Mouse (Mus musculus) embryonic facial prominence, embryonic 15.5 days (tissue): Measurements from ENCODE around the gene Top2a. TPM values are rescaled to one million over a fixed set of nuclear protein-coding genes. Genes with fewer than 3 reads are reported as not detected.
A peak's percentile ranks its signal among the peaks of the same experiment; 100 is the strongest.

Experiments
- ATAC-seq: fragments of 200-750 bp; cut with Nextera tagmentation; 2 replicates; pipeline ENCODE4 v1.8.0; 2017; ENCODE audit warnings: low read depth, moderate TSS enrichment; ENCODE audit not compliant: insufficient number of reproducible peaks, low FRiP score, low TSS enrichment
- H3K27ac ChIP-seq: fragments of 300-500 bp; sonication (generic); replicated peaks from 2 replicates; pipeline ENCODE4 v1.5.1; 2015; ENCODE audit warnings: mild to moderate bottlenecking, inconsistent platforms
- H3K27me3 ChIP-seq: fragments of 300-500 bp; sonication (generic); 2 replicates; pipeline ENCODE4 v1.6.1; 2015; ENCODE audit warnings: inconsistent platforms
- H3K36me3 ChIP-seq: fragments of 300-500 bp; sonication (generic); 2 replicates; pipeline ENCODE4 v1.6.1; 2015; ENCODE audit warnings: mild to moderate bottlenecking, inconsistent platforms
- H3K4me1 ChIP-seq: fragments of 300-500 bp; sonication (generic); 2 replicates; pipeline ENCODE4 v1.6.1; 2015; ENCODE audit warnings: inconsistent platforms
- H3K4me2 ChIP-seq: fragments of 300-500 bp; sonication (generic); replicated peaks from 2 replicates; pipeline ENCODE4 v1.6.1; 2015; ENCODE audit warnings: mild to moderate bottlenecking, inconsistent platforms
- H3K4me3 ChIP-seq: fragments of 300-500 bp; sonication (generic); replicated peaks from 2 replicates; pipeline ENCODE4 v1.5.1; 2015; ENCODE audit warnings: mild to moderate bottlenecking, inconsistent platforms
- H3K9ac ChIP-seq: fragments of 300-500 bp; sonication (generic); 2 replicates; pipeline ENCODE4 v1.6.1; 2015; ENCODE audit warnings: inconsistent platforms
- H3K9me3 ChIP-seq: fragments of 300-500 bp; sonication (generic); replicated peaks from 2 replicates; pipeline ENCODE4 v1.6.1; 2016; ENCODE audit warnings: inconsistent platforms
- WGBS: fragments of 180-500 bp; shearing (Covaris S2); methylation state at CpG from one replicate; pipeline ENCODE4 v1.1.7; 2015; 5-methylcytosine and 5-hydroxymethylcytosine counted together
- polyA plus RNA-seq: library from polyadenylated mRNA; unstranded; fragments of >200 nt; fragmentation: Nextera tagmentation; extraction: Ambion mirVana; gene quantifications from 2 replicates; pipeline ENCODE4 v1.2.1, GENCODE M21; 2015

Gene Top2a
- polyA plus RNA-seq, 1 experiment from 2014 or later, result 162 TPM

DNA sequence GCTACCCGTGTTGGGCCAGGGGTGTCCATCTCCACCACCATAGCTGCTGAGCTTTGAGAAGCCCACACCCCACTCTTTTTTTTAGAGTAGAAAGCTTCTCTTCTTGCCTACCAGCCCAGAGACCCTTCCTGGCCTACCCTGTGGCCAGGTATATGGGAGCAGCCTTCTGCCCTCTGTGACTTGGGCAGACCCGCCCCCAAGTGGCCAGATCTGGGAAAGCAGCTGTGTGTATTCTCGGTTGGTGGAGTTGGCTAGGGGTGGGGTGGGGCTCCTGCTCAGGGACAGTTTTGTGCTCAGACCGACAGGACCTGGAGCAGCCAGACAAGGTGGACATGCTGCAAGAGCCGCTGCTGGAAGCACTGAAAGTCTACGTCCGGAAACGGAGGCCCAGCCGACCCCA is 51.8 kb downstream of the Top2a start:
- peaks cover 64% of the 10 kb centered on the region for H3K36me3 ChIP-seq
- no peaks in the 10 kb centered on the region for H3K9me3 ChIP-seq
- no peak overlapping the region for H3K4me2 ChIP-seq
- no peak overlapping the region for H3K4me3 ChIP-seq
- H3K27me3 ChIP-seq, result no peaks in the 10 kb centered on the region
- peak; percentile 21 for ATAC-seq
- WGBS, result 56% methylated on average over 9 of the region's 9 CpGs
- no peak overlapping the region for H3K9ac ChIP-seq
- no peak overlapping the region for H3K27ac ChIP-seq
- H3K4me1 ChIP-seq, result peaks cover 49% of the 10 kb centered on the region

DNA sequence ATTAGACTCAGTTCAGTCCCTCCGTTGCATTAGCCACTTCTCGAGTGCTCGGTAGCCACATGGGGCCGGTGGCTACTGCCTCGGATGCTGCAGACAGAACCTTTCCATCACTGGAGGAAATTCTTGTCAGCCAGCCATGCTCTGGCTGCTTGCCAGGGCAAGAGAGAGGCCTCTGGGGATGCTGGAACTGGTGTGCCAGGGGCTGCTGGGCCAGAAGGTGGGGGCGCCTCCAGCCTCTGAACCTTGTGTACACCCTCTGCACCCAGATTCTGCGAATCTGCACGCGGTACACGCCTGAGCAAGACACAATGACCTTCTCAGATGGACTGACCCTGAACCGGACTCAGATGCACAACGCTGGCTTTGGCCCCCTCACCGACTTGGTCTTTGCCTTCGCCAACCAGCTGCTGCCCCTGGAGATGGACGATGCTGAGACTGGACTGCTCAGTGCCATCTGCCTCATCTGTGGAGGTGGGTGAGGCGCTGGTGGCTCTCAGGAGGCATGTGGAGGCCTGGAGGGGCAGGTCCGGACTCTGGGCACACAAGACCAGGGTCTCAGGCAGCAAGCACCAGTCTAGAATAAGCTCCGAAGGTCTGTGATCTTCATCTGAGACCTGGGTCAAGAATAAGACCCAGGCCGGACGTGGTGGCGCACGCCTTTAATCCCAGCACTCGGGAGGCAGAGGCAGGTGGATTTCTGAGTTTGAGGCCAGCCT is 52.5 kb downstream of the Top2a start:
- Histone ChIP-seq H3K4me1 (peaks cover 57% of the 10 kb centered on the region), H3K4me3 (no peak overlapping the region), H3K36me3 (peaks cover 71% of the 10 kb centered on the region), H3K9ac (no peak overlapping the region), H3K27me3 (no peaks in the 10 kb centered on the region), H3K27ac (peak overlapping the region; percentile 48; the same call in 1 of the 2 replicates), H3K4me2 (no peak overlapping the region), H3K9me3 (no peaks in the 10 kb centered on the region)
- no peak for ATAC-seq
- 65% methylated on average over 23 of the region's 23 CpGs for WGBS

DNA sequence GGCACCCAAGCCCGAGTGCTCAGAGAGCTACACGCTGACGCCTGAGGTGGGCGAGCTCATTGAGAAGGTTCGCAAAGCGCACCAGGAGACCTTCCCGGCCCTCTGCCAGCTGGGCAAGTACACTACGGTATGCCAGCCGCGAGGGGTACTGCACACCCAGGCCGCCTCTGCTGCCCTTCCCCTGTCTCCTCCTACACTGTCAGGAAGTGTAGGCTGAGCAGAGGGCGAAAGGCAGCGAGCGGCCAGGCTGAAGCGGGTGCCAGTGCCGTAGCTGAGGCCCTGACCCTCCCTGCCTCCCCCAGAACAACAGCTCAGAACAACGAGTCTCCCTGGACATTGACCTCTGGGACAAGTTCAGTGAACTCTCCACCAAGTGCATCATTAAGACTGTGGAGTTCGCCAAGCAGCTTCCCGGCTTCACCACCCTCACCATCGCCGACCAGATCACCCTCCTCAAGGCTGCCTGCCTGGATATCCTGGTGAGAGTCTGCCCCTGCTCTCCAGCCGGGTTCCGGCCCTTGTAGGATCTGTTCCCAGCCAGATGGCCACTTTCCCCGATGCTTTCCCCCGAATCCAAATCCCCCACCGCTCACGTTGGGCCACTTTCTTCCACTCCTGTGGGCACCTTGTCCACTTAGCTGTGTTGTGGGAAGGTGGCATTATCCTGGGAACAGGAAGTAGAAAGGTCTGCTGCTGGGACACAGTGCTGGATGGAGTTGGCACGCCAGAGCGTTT is 53.6 kb downstream of the Top2a start:
- H3K9ac ChIP-seq, result no peak overlapping the region

DNA sequence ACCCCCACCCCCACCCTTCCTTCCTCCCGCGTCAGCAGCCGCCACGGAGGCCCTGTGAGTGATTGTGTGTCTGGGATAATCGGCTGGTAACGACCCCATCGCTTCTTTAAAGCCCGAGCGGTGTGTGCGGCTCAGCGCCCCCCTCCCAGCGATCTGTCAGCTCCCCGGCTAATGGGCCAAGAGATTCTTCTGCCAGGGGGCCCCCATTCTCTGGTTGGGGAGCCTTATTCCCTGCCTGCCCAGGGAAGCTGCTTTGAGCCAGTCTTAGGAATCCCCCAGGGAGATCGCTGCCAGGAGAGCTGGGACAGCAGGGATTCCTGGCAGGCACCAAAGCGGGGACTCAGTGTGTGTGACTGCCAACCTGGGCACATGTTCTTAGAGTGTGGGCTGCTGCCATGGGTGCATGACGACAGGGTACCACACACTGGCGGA is 54.5 kb downstream of the Top2a start:
- Histone ChIP-seq H3K9me3 (no peaks in the 10 kb centered on the region), H3K27me3 (no peaks in the 10 kb centered on the region), H3K4me2 (0 out of 2 replicates have a peak overlapping the region, but pooled peaks have one; percentile 13), H3K27ac (peak overlapping the region; percentile 74), H3K9ac (no peak overlapping the region), H3K4me3 (no peak overlapping the region), H3K36me3 (peaks cover 67% of the 10 kb centered on the region), H3K4me1 (peaks cover 76% of the 10 kb centered on the region)
- no peak for ATAC-seq
- 22% methylated on average over 17 of the region's 17 CpGs for WGBS

More for the DNA sequence above, 53.6 kb downstream of the Top2a start:
- no peak for ATAC-seq
- Histone ChIP-seq H3K27ac (peak overlapping the region; percentile 74; the same call in 1 of the 2 replicates), H3K9me3 (no peaks in the 10 kb centered on the region), H3K36me3 (peaks cover 75% of the 10 kb centered on the region), H3K4me1 (peaks cover 68% of the 10 kb centered on the region), H3K4me2 (no peak overlapping the region), H3K27me3 (no peaks in the 10 kb centered on the region), H3K4me3 (no peak overlapping the region)
- WGBS, result 73% methylated on average over 29 of the region's 29 CpGs

DNA sequence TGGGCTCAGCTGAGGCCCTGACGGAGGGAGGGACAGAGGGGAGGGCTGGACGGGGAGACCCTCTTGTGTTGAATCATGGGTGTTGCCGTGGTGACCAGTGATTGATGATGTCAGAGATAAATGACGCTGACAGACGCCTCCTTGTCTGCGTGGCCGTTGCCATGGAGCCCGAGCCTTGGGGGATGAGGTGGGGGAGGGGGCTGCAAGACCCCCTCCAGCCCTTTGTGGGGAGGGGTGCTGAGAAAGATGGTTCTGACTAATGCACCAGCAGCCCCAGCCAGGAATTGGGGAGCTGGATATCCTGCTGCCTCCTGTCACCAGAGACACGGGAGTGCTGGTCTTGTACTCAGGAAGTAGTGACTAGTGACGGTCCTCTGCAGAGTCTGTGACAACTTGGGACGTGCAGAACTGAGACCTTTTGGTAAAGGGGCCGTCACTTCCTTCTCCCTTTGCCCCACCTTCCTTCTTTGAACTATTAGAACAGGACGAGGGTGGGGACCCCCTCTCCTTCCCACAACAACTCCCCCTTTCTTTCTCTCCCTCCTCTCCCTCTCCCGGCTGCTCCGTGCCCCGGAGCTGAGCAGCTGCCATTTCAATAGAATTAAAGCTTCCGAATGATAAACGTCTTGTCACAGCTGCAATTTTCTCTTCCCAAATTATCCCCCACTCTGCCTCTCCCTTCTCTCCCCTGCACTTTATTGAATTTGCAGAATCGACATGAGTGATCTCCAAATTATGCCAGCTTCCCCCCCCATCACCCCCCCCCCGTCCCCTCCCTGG is 55.1 kb downstream of the Top2a start:
- 11% methylated on average over 20 of the region's 20 CpGs for WGBS

DNA sequence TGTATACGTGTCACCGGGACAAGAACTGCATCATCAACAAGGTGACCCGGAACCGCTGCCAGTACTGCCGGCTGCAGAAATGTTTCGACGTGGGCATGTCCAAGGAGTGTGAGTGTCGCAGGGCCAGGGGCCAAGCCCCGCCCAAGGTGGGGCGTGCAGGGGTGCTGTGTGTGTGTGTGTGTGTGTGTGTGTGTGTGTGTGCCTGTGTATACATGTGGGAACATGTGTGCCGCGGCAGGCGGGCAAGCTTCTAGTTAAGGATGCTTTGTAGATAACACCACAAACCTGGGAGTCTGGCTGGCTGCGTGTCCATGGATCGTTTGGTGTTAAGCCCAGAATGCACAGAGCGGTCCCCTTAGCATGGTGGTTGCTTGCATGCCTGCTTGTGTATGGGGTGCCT is 55.9 kb downstream of the Top2a start:
- ATAC-seq, result no peak
- Histone ChIP-seq H3K4me3 (no peak overlapping the region), H3K9ac (no peak overlapping the region), H3K36me3 (peaks cover 53% of the 10 kb centered on the region), H3K4me1 (peaks cover 91% of the 10 kb centered on the region), H3K27me3 (no peaks in the 10 kb centered on the region), H3K4me2 (no peak overlapping the region), H3K9me3 (no peaks in the 10 kb centered on the region), H3K27ac (peak overlapping the region; percentile 74)
- 47% methylated on average over 16 of the region's 16 CpGs for WGBS

More for the DNA sequence above, 55.1 kb downstream of the Top2a start:
- Histone ChIP-seq H3K9ac (no peak overlapping the region), H3K27me3 (no peaks in the 10 kb centered on the region), H3K4me2 (no peak overlapping the region; the same call in 1 of the 2 replicates), H3K9me3 (no peaks in the 10 kb centered on the region), H3K4me1 (peaks cover 82% of the 10 kb centered on the region), H3K27ac (peak overlapping the region; percentile 74), H3K4me3 (no peak overlapping the region), H3K36me3 (peaks cover 61% of the 10 kb centered on the region)
- no peak for ATAC-seq

DNA sequence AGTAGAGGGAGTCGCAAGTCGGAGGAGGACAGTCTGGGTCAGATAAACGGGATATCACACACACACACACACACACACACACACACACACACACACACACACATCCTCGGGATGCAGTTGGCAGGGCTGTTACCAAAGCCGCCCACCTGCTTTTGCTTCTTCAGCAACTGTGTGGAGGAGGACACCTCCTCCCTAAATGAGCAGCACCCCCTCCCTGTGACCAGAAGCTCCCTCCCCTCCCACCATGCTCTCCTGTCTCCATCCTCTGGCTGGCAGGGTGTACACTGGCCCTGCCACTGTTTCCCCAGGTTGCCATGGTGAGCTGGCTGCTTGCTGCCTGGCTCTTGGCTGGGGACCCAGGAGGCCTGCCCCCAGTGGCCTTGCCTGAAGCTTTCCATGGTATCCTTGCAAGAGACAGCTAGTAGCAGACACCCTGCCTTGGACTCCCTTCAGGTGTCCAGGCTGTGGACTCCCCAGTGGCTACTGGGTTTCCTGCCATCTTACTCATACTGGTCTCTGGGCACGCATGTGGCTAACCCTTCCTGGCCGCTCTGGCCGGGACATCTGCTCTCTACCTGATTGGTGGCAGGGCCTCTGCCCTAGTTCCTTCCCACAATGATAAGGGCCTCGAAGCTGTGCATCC is 57.4 kb downstream of the Top2a start:
- 51% methylated on average over 9 of the region's 9 CpGs for WGBS
- no peaks in the 10 kb centered on the region for H3K27me3 ChIP-seq
- H3K4me1 ChIP-seq, result peaks cover 100% of the 10 kb centered on the region
- H3K9me3 ChIP-seq, result no peaks in the 10 kb centered on the region
- no peak overlapping the region for H3K4me2 ChIP-seq
- no peak overlapping the region for H3K4me3 ChIP-seq
- ATAC-seq, result no peak
- H3K36me3 ChIP-seq, result peaks cover 39% of the 10 kb centered on the region
- 0 out of 2 replicates have a peak overlapping the region, but pooled peaks have one; percentile 34 for H3K27ac ChIP-seq
- H3K9ac ChIP-seq, result no peak overlapping the region

DNA sequence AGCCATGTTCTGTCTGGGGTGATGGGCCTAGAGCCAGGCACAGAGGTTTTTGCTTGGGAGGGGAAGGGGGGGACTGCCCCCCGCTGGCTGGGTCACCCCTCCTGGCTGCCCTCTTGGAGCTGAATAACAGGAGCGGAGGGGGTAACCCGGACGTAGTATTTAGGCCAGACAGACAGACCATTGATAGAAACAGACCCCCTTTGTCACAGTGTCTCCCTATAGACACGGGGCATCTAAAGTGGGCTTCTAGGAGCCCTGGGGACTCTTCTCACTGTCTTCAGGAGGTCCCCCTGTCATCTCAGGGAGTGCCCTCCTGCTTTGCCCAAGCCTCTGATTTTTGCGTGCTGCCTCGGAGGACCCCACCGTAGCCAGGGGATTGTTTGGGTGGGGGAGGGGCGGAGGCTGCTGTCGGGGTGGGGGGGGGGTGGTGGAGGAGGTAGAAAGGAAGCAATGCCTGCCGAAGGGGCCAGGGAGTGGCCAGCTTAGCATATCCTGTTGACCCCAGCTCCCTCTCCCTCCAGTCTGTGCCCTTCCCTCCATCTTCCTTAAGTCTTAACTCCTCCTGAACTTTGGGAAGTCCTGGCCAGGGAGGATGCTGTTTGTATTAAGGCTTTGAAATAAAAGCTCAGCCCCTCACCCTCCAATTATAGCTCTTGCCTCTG is 58.4 kb downstream of the Top2a start:
- no peak overlapping the region for H3K9ac ChIP-seq
- H3K4me3 ChIP-seq, result peak overlapping the region; percentile 6; the same call in 1 of the 2 replicates
- no peaks in the 10 kb centered on the region for H3K9me3 ChIP-seq
- H3K4me1 ChIP-seq, result peaks cover 100% of the 10 kb centered on the region
- H3K27me3 ChIP-seq, result no peaks in the 10 kb centered on the region
- peak overlapping the region; percentile 95 for H3K4me2 ChIP-seq
- ATAC-seq, result no peak
- H3K36me3 ChIP-seq, result peaks cover 28% of the 10 kb centered on the region
- 20% methylated on average over 11 of the region's 11 CpGs for WGBS
- peak overlapping the region; percentile 89 for H3K27ac ChIP-seq

DNA sequence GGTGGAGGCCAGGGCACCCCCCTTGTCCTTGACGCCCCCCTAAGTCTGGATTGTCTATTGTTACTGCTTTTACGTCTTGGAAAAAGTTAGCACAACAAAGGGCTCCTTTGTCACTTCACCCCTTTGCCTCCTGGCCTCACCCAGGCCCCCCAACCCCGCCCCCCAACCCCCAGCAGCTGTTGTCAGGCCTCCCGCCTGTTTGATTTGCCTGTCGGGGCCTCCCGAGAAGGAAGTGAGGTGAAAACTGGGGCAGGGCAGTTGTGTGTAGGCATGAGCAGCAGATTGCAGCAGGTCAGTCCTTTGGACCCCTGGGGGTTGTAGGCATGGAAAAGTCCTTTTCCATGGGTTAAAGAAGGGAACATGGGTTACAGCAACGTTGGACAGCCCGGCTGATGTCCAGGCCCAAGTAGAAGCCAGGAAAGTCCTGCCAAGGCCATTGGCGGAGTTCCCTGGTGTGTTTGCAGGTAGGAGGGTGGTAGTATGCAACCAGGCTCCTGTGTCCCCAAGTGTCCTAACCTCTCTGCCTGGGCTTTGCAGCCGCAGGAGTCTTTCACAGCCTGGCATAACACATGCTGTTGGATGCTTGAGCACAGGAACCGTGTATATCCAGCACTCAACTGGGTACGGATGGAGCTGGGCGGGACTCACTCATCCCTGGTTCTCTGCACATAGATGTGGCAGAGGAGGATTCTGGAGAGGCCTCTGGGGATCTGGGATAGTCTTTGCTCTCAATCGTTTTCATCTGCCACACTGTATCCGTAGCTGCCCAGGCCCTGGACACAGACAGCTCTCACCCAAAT is 59.2 kb downstream of the Top2a start:
- Histone ChIP-seq H3K4me3 (peak overlapping the region; percentile 6; the same call in 1 of the 2 replicates), H3K9me3 (no peaks in the 10 kb centered on the region), H3K27me3 (no peaks in the 10 kb centered on the region), H3K4me1 (peaks cover 100% of the 10 kb centered on the region), H3K36me3 (peaks cover 23% of the 10 kb centered on the region), H3K4me2 (peak overlapping the region; percentile 95), H3K27ac (peak overlapping the region; percentile 89), H3K9ac (no peak overlapping the region)
- ATAC-seq, result no peak
- 22% methylated on average over 15 of the region's 15 CpGs for WGBS

DNA sequence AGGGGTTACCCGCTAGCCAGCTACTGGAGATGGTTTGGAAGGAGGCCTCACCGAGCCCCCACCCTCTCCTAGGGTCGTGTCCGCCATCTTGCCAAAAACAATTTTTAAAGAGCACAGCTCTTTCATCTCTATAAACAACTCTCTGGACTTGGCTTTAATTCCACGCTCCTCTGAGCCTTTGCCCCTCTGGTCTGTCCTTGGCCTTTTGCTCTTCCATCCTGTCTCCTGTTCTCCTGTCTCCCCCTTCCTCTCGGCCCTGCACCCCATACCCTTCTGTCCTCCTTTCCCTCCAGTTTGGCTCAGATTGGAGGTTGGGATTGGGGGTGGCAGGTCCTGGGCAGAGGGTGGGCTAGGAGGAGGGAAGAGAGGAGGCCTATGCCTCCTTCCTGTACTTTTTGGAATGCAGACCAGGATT is 59.8 kb downstream of the Top2a start:
- peak overlapping the region; percentile 95 for H3K4me2 ChIP-seq
- H3K27ac ChIP-seq, result peak overlapping the region; percentile 89
- H3K9ac ChIP-seq, result no peak overlapping the region; the same call in 1 of the 2 replicates
- no peak for ATAC-seq
- 20% methylated on average over 6 of the region's 6 CpGs for WGBS
- no peaks in the 10 kb centered on the region for H3K9me3 ChIP-seq
- H3K27me3 ChIP-seq, result no peaks in the 10 kb centered on the region
- peaks cover 23% of the 10 kb centered on the region for H3K36me3 ChIP-seq
- H3K4me3 ChIP-seq, result peak overlapping the region; percentile 63
- peaks cover 100% of the 10 kb centered on the region for H3K4me1 ChIP-seq
